In the genomic region with DNA sequence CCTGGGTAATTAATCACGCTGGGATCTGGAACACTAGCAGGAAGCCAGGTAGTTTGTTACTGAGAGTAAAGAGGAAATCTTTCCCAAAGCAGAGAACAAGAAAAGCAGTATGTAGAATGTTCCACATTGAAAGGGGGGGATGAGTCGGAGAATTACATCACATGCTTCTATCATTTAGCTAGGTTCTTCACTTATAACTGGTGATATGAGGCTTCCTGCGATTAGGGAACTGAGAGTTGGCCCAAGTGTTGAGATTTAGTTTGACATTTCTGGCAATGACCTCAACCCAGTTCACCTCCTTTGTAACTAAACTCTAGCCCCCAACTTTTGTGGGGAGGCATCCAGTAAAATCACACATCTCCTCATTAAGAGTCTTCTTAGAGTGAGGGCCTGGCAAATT, we compare ENCODE assay signal across 25 mouse cellular contexts.
DNase-seq lines count a peak whose midpoint lies in the region; ATAC-seq and TF ChIP-seq lines count a peak whose summit lies in the region.
"Had no signal": no experiment of that assay in that cellular context is flagged by ENCODE, and none has a peak within 500 bp of the region (broad histone marks: within the 10 kb centered on the region; RNA-seq: fewer than 3 reads in every experiment).

No protein-coding gene starts in this region.

- H3K27ac ChIP-seq in layer of hippocampus, adult 2 months = peak overlapping the region; percentile 64; the same call in 1 of the 2 replicates
- H3K27ac ChIP-seq in bone marrow macrophage, adult 2 months (ENCODE audit: insufficient read depth, low read depth, low read length) = peak overlapping the region; percentile 10; the same call in 1 of the 2 replicates
- H3K27ac ChIP-seq: embryonic facial prominence, embryonic 13.5 days; embryonic facial prominence, embryonic 15.5 days; forebrain, embryonic 10.5 days; forebrain, embryonic 12.5 days had no signal

- peak; percentile 74 for ATAC-seq in granulocyte monocyte progenitor cell, adult 5-6 weeks (replicated peaks; ENCODE audit: poor library complexity, severe bottlenecking)
- ATAC-seq: activated CD4-positive, CD25-positive, alpha-beta regulatory T cell, adult 4 months; forebrain, embryonic 14.5 days; forebrain, embryonic 16.5 days; Patski had no signal

- H3K4me3 ChIP-seq in layer of hippocampus, adult 2 months = no peak overlapping the region
- H3K4me3 ChIP-seq in bone marrow macrophage, adult 2 months (ENCODE audit: insufficient read depth, low read length) = no peak overlapping the region
- H3K4me3 ChIP-seq: embryonic facial prominence, embryonic 13.5 days; embryonic facial prominence, embryonic 15.5 days; erythroblast, embryonic 14.5 days; forebrain, embryonic 10.5 days; forebrain, embryonic 12.5 days had no signal

- no peak for TF ChIP-seq POLR2A in bone marrow macrophage, adult 2 months (IDR thresholded peaks at IDR 0.05; ENCODE audit: borderline replicate concordance, low read depth, low read length)

- no peak for TF ChIP-seq CTCF in layer of hippocampus, adult 2 months (conservative IDR thresholded peaks at IDR 0.05)
- TF ChIP-seq CTCF in bone marrow macrophage, adult 2 months (IDR thresholded peaks at IDR 0.05; ENCODE audit: low read depth, low read length) = no peak

- peaks cover 11% of the 10 kb centered on the region for H3K4me1 ChIP-seq in bone marrow macrophage, adult 2 months (ENCODE audit: control insufficient read depth, insufficient read depth, low read length)
- H3K4me1 ChIP-seq: embryonic facial prominence, embryonic 13.5 days; embryonic facial prominence, embryonic 15.5 days; forebrain, embryonic 10.5 days; forebrain, embryonic 12.5 days had no signal

- DNase-seq in layer of hippocampus, adult 2 months (ENCODE audit: low spot score in 2 of 2) = no peak
- DNase-seq in layer of hippocampus, adult 8-10 months (ENCODE audit: low spot score in 2 of 2) = no peak
- peak; percentile 2 for DNase-seq in A20 (ENCODE audit: low read depth, low spot score)
- DNase-seq in heart, postnatal 4 days = no peak
- no peak for DNase-seq in lung, postnatal 4 days
- DNase-seq in adrenal gland, adult 2 months = no peak
- DNase-seq: adrenal gland, postnatal 10 days; adrenal gland, postnatal 25 days; cerebellum, adult 11-12 months; cerebellum, adult 2 months; cerebellum, adult 9-10 months; cerebellum, postnatal 10 days; cerebellum, postnatal 25 days; embryo, embryonic 11 days had no signal
